Mouse (Mus musculus) inflammation-experienced regulatory T-cells, adult 16 weeks (primary cell): ENCODE data around the gene Olfr1086. TPM values are rescaled to one million over a fixed set of nuclear protein-coding genes. Genes with fewer than 3 reads are reported as not detected.

ENCODE experiments used
- polyA plus RNA-seq: library from polyadenylated mRNA; unstranded; fragments of 100-300 nt; shearing (Covaris generic); gene quantifications from one replicate; pipeline ENCODE4 v1.2.1, GENCODE M21; 2017

Olfr1086 gene
- polyA plus RNA-seq: not detected

DNA sequence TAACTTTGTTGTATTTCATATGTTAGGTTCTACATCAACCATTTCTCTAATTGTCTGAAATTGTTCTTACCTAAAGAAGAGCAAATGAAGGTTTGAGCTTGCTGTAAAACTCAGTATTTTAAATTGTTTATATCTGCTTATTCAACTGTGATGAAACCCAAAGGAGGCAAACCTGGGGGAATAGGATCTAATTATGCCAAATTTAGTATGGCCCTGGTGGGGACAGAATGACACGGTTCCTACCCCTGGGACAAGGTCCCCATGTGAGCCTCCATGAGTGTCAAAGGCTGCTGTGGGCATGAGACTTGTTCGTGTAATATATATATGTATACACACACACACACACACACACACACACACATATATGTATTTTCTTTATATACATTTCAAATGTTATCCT lies at the start of gene Olfr1086:
Olfr1086 (minus strand) TSS at position 101 of the 400 bp plus-strand sequence.

GRCm38 (mm10) chr2:86698295-86698694 lies 18.4 kb upstream of the Olfr1086 start, which contains the start of gene Olfr1087:
Olfr1087 (minus strand) TSS chr2:86698395.

GRCm38 (mm10) chr2:86661919-86662318 lies 18.0 kb downstream of the Olfr1086 start, which contains the start of gene Olfr1085:
Olfr1085 (minus strand) TSS chr2:86662019.

GRCm38 (mm10) chr2:86639625-86640024 lies 40.3 kb downstream of the Olfr1086 start, which contains the start of gene Olfr1084:
Olfr1084 (minus strand) TSS chr2:86639725.

Other genes with a start within 250 kb of the Olfr1086 start
- gene Olfr1065, start 229.5 kb downstream of the Olfr1086 start, polyA plus RNA-seq: not detected
- not detected for gene Olfr1066, start 223.8 kb downstream of the Olfr1086 start, polyA plus RNA-seq
- not detected for gene Olfr228, start 192.7 kb downstream of the Olfr1086 start, polyA plus RNA-seq
- gene Olfr1076, start 171.6 kb downstream of the Olfr1086 start, polyA plus RNA-seq: not detected
- gene Olfr1079, start 137.6 kb downstream of the Olfr1086 start, polyA plus RNA-seq: not detected
- not detected for gene Olfr1080, start 121.9 kb downstream of the Olfr1086 start, polyA plus RNA-seq
- gene Olfr1082, start 81.1 kb downstream of the Olfr1086 start, polyA plus RNA-seq: not detected
- gene Olfr1084, start 40.4 kb downstream of the Olfr1086 start, polyA plus RNA-seq: not detected
- gene Olfr1085, start 18.1 kb downstream of the Olfr1086 start, polyA plus RNA-seq: not detected
- not detected for gene Olfr1087, start 18.3 kb upstream of the Olfr1086 start, polyA plus RNA-seq
- gene Olfr1089, start 53.6 kb upstream of the Olfr1086 start, polyA plus RNA-seq: not detected
- not detected for gene Olfr1090, start 78.9 kb upstream of the Olfr1086 start, polyA plus RNA-seq
- not detected for gene Olfr1093, start 102.4 kb upstream of the Olfr1086 start, polyA plus RNA-seq
- gene Olfr141, start 129.9 kb upstream of the Olfr1086 start, polyA plus RNA-seq: not detected
- not detected for gene Olfr1094, start 144.6 kb upstream of the Olfr1086 start, polyA plus RNA-seq
- not detected for gene Olfr1095, start 171.6 kb upstream of the Olfr1086 start, polyA plus RNA-seq
- gene Gm13723, start 194.7 kb upstream of the Olfr1086 start, polyA plus RNA-seq: not detected
- gene Olfr1097, start 212.1 kb upstream of the Olfr1086 start, polyA plus RNA-seq: not detected
- gene Olfr1098, start 244.5 kb upstream of the Olfr1086 start, polyA plus RNA-seq: not detected